ENCODE assay signal across 7 mouse cellular contexts in genomic region chr11:74828965-74829550, GRCm38 (mm10). TPM values are rescaled to one million over a fixed set of nuclear protein-coding genes. Genes with fewer than 3 reads are reported as not detected.
DNase-seq lines count a peak whose midpoint lies in the region; ATAC-seq and TF ChIP-seq lines count a peak whose summit lies in the region.

No protein-coding gene starts in this region.

- no peak for ATAC-seq in embryonic facial prominence, embryonic 11.5 days (replicated peaks; ENCODE audit: insufficient number of reproducible peaks, low FRiP score, low TSS enrichment, low read depth)
- no peak for ATAC-seq in hindbrain, embryonic 14.5 days (ENCODE audit: low FRiP score)
- ATAC-seq in midbrain, postnatal 0 days (ENCODE audit: low FRiP score), result no peak

- H3K27me3 ChIP-seq in embryonic facial prominence, embryonic 11.5 days (ENCODE audit: control insufficient read depth, insufficient read depth, low read length), result no peaks in the 10 kb centered on the region
- H3K27me3 ChIP-seq in hindbrain, embryonic 14.5 days (ENCODE audit: control insufficient read depth, insufficient read depth, low read length), result no peaks in the 10 kb centered on the region
- no peaks in the 10 kb centered on the region for H3K27me3 ChIP-seq in midbrain, postnatal 0 days (ENCODE audit: insufficient read depth, low read length)

- no peaks in the 10 kb centered on the region for H3K36me3 ChIP-seq in embryonic facial prominence, embryonic 11.5 days (replicated peaks; ENCODE audit: control insufficient read depth, insufficient read depth, low read depth, low read length)
- H3K36me3 ChIP-seq in hindbrain, embryonic 14.5 days (replicated peaks; ENCODE audit: control insufficient read depth, insufficient read depth), result no peaks in the 10 kb centered on the region
- H3K36me3 ChIP-seq in midbrain, postnatal 0 days (ENCODE audit: insufficient read depth, low read length), result peaks cover 4% of the 10 kb centered on the region

- peak overlapping the region; percentile 81 for H3K4me2 ChIP-seq in embryonic facial prominence, embryonic 11.5 days (ENCODE audit: low read depth, low read length)
- H3K4me2 ChIP-seq in hindbrain, embryonic 14.5 days (replicated peaks), result peak overlapping the region; percentile 90
- H3K4me2 ChIP-seq in midbrain, postnatal 0 days (ENCODE audit: low read depth, low read length, poor library complexity, severe bottlenecking), result peak overlapping the region; percentile 83

- no peaks in the 10 kb centered on the region; the same call in 1 of the 2 replicates for H3K4me1 ChIP-seq in embryonic facial prominence, embryonic 11.5 days (ENCODE audit: control insufficient read depth, insufficient read depth, low read length)
- H3K4me1 ChIP-seq in hindbrain, embryonic 14.5 days (replicated peaks; ENCODE audit: control insufficient read depth, insufficient read depth, low read length), result peaks cover 24% of the 10 kb centered on the region
- H3K4me1 ChIP-seq in midbrain, postnatal 0 days (ENCODE audit: insufficient read depth, low read length), result peaks cover 10% of the 10 kb centered on the region; the same call in 1 of the 2 replicates

- no peak for TF ChIP-seq CTCF in layer of hippocampus, adult 2 months (conservative IDR thresholded peaks at IDR 0.05)
- TF ChIP-seq CTCF in midbrain, postnatal 0 days (IDR thresholded peaks at IDR 0.05), result no peak

- 13% methylated on average over 11 of the region's 11 CpGs for WGBS in embryonic facial prominence, embryonic 11.5 days
- 10% methylated on average over 11 of the region's 11 CpGs for WGBS in hindbrain, embryonic 14.5 days
- 12% methylated on average over 11 of the region's 11 CpGs for WGBS in midbrain, postnatal 0 days

- DNase-seq in layer of hippocampus, adult 2 months (ENCODE audit: low spot score in 2 of 2), result no peak
- no peak for DNase-seq in layer of hippocampus, postnatal 14 days (ENCODE audit: low spot score in 2 of 2)
- no peak for DNase-seq in embryonic facial prominence, embryonic 11.5 days (ENCODE audit: low spot score)
- no peak for DNase-seq in hindbrain, embryonic 14.5 days (ENCODE audit: low spot score)
- no peak for DNase-seq in midbrain, postnatal 0 days (ENCODE audit: low spot score)
- DNase-seq in adrenal gland, postnatal 25 days, result no peak
- DNase-seq in frontal cortex, postnatal 10 days (ENCODE audit: low spot score in 2 of 2), result no peak

- no peaks in the 10 kb centered on the region for H3K9me3 ChIP-seq in embryonic facial prominence, embryonic 11.5 days (replicated peaks; ENCODE audit: control insufficient read depth, low read length)
- no peaks in the 10 kb centered on the region for H3K9me3 ChIP-seq in hindbrain, embryonic 14.5 days (ENCODE audit: control insufficient read depth, low read length)
- no peaks in the 10 kb centered on the region for H3K9me3 ChIP-seq in midbrain, postnatal 0 days (ENCODE audit: low read length)

- peak overlapping the region; percentile 99; the same call in 1 of the 2 replicates for H3K4me3 ChIP-seq in layer of hippocampus, adult 2 months
- peak overlapping the region; percentile 90; the same call in 1 of the 2 replicates for H3K4me3 ChIP-seq in embryonic facial prominence, embryonic 11.5 days (ENCODE audit: low read depth, low read length)
- H3K4me3 ChIP-seq in hindbrain, embryonic 14.5 days (replicated peaks; ENCODE audit: low read length), result peak overlapping the region; percentile 81
- peak overlapping the region; percentile 69; the same call in 1 of the 2 replicates for H3K4me3 ChIP-seq in midbrain, postnatal 0 days (ENCODE audit: low read depth, low read length)

- H3K9ac ChIP-seq in embryonic facial prominence, embryonic 11.5 days (replicated peaks; ENCODE audit: low read length), result no peak overlapping the region
- peak overlapping the region; percentile 40; the same call in 1 of the 2 replicates for H3K9ac ChIP-seq in hindbrain, embryonic 14.5 days
- H3K9ac ChIP-seq in midbrain, postnatal 0 days (replicated peaks; ENCODE audit: low read length, poor library complexity, severe bottlenecking), result no peak overlapping the region

- peak overlapping the region; percentile 98; the same call in 1 of the 2 replicates for H3K27ac ChIP-seq in layer of hippocampus, adult 2 months
- H3K27ac ChIP-seq in embryonic facial prominence, embryonic 11.5 days (replicated peaks; ENCODE audit: low read depth, low read length), result no peak overlapping the region
- peak overlapping the region; percentile 95; the same call in 1 of the 2 replicates for H3K27ac ChIP-seq in hindbrain, embryonic 14.5 days
- H3K27ac ChIP-seq in midbrain, postnatal 0 days (ENCODE audit: low read depth, low read length), result peak overlapping the region; percentile 91; the same call in 1 of the 2 replicates

RNA-seq across cellular contexts. Expression of gene Mnt, which starts 1.7 kb away (rescaled TPM):
- 10 to 100 TPM; 31.3 to 32.8 TPM for total RNA-seq in layer of hippocampus, adult 2 months (2021)
- 10 to 100 TPM; 28.4 to 29.6 TPM for total RNA-seq in layer of hippocampus, postnatal 14 days (2021)
- 3.0 and 3.6 TPM in 2 replicates for polyA plus RNA-seq in embryonic facial prominence, embryonic 11.5 days (2014; fragmentation: Nextera tagmentation; extraction: Ambion mirVana)
- polyA plus RNA-seq in hindbrain, embryonic 14.5 days (2014; fragmentation: Nextera tagmentation; extraction: Ambion mirVana), result 8.3 and 8.8 TPM in 2 replicates
- total RNA-seq in midbrain, postnatal 0 days (2014; rRNA removed), result 17.6 and 18.6 TPM in 2 replicates
- 7.4 and 8.4 TPM in 2 replicates for polyA plus RNA-seq in midbrain, postnatal 0 days (2015; fragmentation: Nextera tagmentation; extraction: Ambion mirVana)
- total RNA-seq in adrenal gland, postnatal 25 days (2021), result 35.5 and 37.7 TPM in 2 replicates

RNA-seq across cellular contexts. Expression of gene Mettl16, which starts 58.4 kb away (rescaled TPM):
- 10 to 100 TPM; 31.2 to 31.3 TPM for total RNA-seq in layer of hippocampus, adult 2 months (2021)
- 10 to 100 TPM; 18.1 to 26.4 TPM for total RNA-seq in layer of hippocampus, postnatal 14 days (2021)
- 51.2 and 52.2 TPM in 2 replicates for polyA plus RNA-seq in embryonic facial prominence, embryonic 11.5 days (2014; fragmentation: Nextera tagmentation; extraction: Ambion mirVana)
- 35.2 and 36.8 TPM in 2 replicates for polyA plus RNA-seq in hindbrain, embryonic 14.5 days (2014; fragmentation: Nextera tagmentation; extraction: Ambion mirVana)
- 13.1 and 16.6 TPM in 2 replicates for total RNA-seq in midbrain, postnatal 0 days (2014; rRNA removed)
- polyA plus RNA-seq in midbrain, postnatal 0 days (2015; fragmentation: Nextera tagmentation; extraction: Ambion mirVana), result 23.3 and 28.7 TPM in 2 replicates
- 34.2 and 35.9 TPM in 2 replicates for total RNA-seq in adrenal gland, postnatal 25 days (2021)
